Mouse (Mus musculus): ENCODE results near the gene Lap3. TPM values are rescaled to one million over a fixed set of nuclear protein-coding genes. Genes with fewer than 3 reads are reported as not detected.

The Lap3 gene
- total RNA-seq, 2 experiments from 2014 or later, result 54.3 to 58.7 TPM

GRCm38 (mm10) chr5:45535177-45535576, 42.0 kb downstream of the Lap3 start:
- Histone ChIP-seq H3K4me3 (no peak overlapping the region), H3K27ac (no peak overlapping the region)
- no peak for TF ChIP-seq CTCF (conservative IDR thresholded peaks at IDR 0.05)
- DNase-seq (ENCODE audit: low spot score in 2 of 2), result no peak

GRCm38 (mm10) chr5:45539502-45539901, 46.3 kb downstream of the Lap3 start:
- TF ChIP-seq CTCF (conservative IDR thresholded peaks at IDR 0.05), result peak; percentile 51
- no peak for DNase-seq (ENCODE audit: low spot score in 2 of 2)
- no peak overlapping the region for H3K4me3 ChIP-seq
- H3K27ac ChIP-seq, result no peak overlapping the region

- no peak for TF ChIP-seq CTCF (conservative IDR thresholded peaks at IDR 0.05)
- Histone ChIP-seq H3K4me3 (no peak overlapping the region), H3K27ac (no peak overlapping the region)
- DNase-seq (ENCODE audit: low spot score in 2 of 2), result peak in 1 of 2 experiments; percentile 20
Observed at GRCm38 (mm10) chr5:45543374-45543773, 50.2 kb downstream of the Lap3 start.

- no peak for TF ChIP-seq CTCF (conservative IDR thresholded peaks at IDR 0.05)
- DNase-seq (ENCODE audit: low spot score in 2 of 2), result no peak
- H3K27ac ChIP-seq, result no peak overlapping the region
- H3K4me3 ChIP-seq, result no peak overlapping the region
Observed at GRCm38 (mm10) chr5:45549586-45549985, 56.4 kb downstream of the Lap3 start.

Other genes starting within 250 kb of the Lap3 start
- gene Qdpr, start 43.1 kb upstream of the Lap3 start, total RNA-seq (2021), result 100 to 1,000 TPM; 167 to 169 TPM
- under 1 TPM; 0.39 to 0.54 TPM for gene Clrn2, start 39.6 kb upstream of the Lap3 start, total RNA-seq (2021)
- 100 to 1,000 TPM in 1 of 2 experiments, 10 to 100 TPM in 1; 96.8 to 102 TPM for gene Med28, start 26.9 kb downstream of the Lap3 start, total RNA-seq (2021)
- 1 to 10 TPM; 6.9 to 8.3 TPM for gene Fam184b, start 146.2 kb downstream of the Lap3 start, total RNA-seq (2021)
- under 1 TPM; 0.32 to 0.79 TPM for gene Ncapg, start 176.5 kb downstream of the Lap3 start, total RNA-seq (2021)

Measured in layer of hippocampus, adult 2 months (tissue).